Mouse (Mus musculus): ENCODE measurements around the gene Rbm10.

DNA sequence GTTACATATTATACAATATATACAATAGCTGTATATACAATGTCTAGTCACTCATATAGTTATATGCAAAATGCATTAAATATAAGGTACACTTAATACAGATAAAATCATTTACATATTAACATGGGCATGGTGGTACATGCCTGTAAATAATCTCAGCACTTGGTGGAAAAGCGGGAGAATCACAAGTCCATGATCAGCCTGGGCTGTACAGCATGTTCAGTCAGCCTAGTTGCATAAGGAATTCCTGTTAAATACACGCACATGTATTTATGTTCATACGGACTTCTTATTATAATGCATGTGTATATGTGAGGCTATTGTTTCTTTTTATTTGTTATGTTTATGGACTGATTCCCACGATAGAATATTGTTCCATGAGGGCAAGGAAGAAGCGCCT is 40.3 kb downstream of the Rbm10 start:
- TF ChIP-seq CTCF (IDR thresholded peaks at IDR 0.05; ENCODE audit: low read depth, low read length) (no peak), POLR2AphosphoS5 (IDR thresholded peaks at IDR 0.05; ENCODE audit: insufficient replicate concordance, low read depth, low read length) (no peak), TAL1 (conservative IDR thresholded peaks at IDR 0.05; ENCODE audit: low read depth, low read length) (no peak), GATA1 (IDR thresholded peaks at IDR 0.05; ENCODE audit: borderline replicate concordance, low read length) (no peak)
